Mouse (Mus musculus) heart, postnatal 14 days (tissue): Measurements from ENCODE around the gene Pim2. TPM values are rescaled to one million over a fixed set of nuclear protein-coding genes. Genes with fewer than 3 reads are reported as not detected.

Source experiments
- DNase-seq, 2 experiments: peaks; one replicate each; pipeline ENCODE4 v3.0.0; 2021 to 2022
- intact Hi-C: fragments of 180-260 bp; cut with DNase I; formaldehyde crosslinking; loops from one replicate; pipeline ENCODE4 v1.15.1; 2025
- long read RNA-seq, 2 experiments: library from polyadenylated mRNA; stranded (forward); transcript quantifications; one replicate each; pipeline ENCODE4 v2.0.0; 2021
- total RNA-seq, 2 experiments: library from RNA; stranded (reverse); gene quantifications; 2 replicates each; pipeline ENCODE4 v1.2.3; 2021

Pim2 gene
- 1 to 10 TPM; 2.5 to 3.5 TPM for total RNA-seq
- long read RNA-seq, experiment 1, partial matches to known transcripts = 0 of 2 reads
- long read RNA-seq, experiment 1, other reads (novel, unspliced or antisense) = 0 of 2 reads
- long read RNA-seq, experiment 2 = 0 reads

GRCm38 (mm10) chrX:7878007-7878419 lies at the start of gene Pim2:
Gene Pim2 (plus strand): TSS chrX:7878262.
- peak; percentile 68 to 77 for DNase-seq
- intact Hi-C loops = loop anchor here (5.0 kb wide), 1 partner anchor 36 kb away; the partner anchor contains the start of gene Otud5

- DNase-seq = no peak
- intact Hi-C loops = no loop called here
These were observed 40.9 kb upstream of the Pim2 start for GRCm38 (mm10) chrX:7837146-7837545.

- no peak for DNase-seq
- intact Hi-C loops = loop anchor here (5.0 kb wide), 1 partner anchor 36 kb away; the partner anchor contains the start of gene Pim2
These were observed 37.3 kb upstream of the Pim2 start for GRCm38 (mm10) chrX:7840842-7841162.

- intact Hi-C loops = loop anchor here (5.0 kb wide), 1 partner anchor 36 kb away; the partner anchor contains the start of gene Pim2
- peak; percentile 91 to 92 for DNase-seq
These were observed 36.6 kb upstream of the Pim2 start, which contains the start of gene Otud5 for GRCm38 (mm10) chrX:7841163-7842162. Gene Otud5 (plus strand): TSS chrX:7841364.

DNA sequence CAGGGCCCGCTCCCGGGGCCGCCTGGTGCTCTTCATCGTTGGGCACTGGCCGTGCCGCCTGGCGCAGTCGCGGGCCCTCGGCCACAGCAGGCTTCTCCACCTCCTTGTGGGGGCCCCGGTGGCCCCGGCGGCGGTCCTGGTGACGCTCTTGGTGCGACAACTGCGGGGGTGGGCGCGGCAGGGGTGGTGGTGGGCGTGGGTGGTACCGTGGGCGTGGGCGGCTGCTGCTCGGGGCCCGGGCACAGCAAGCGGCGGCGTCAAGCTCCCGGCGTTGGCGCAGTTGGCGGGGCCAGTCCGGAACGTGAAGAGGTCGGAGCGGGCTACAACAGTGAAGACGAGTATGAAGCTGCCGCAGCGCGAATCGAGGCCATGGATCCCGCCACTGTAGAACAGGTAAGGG lies 35.7 kb upstream of the Pim2 start:
- peak in 1 of 2 experiments; percentile 6 for DNase-seq

GRCm38 (mm10) chrX:7847845-7848244 lies 30.2 kb upstream of the Pim2 start:
- DNase-seq = no peak
- intact Hi-C loops = no loop called here

More for the DNA sequence above, 35.7 kb upstream of the Pim2 start:
- intact Hi-C loops = loop anchor here (5.0 kb wide), 1 partner anchor 35 kb away; the partner anchor contains the start of gene Pim2

DNA sequence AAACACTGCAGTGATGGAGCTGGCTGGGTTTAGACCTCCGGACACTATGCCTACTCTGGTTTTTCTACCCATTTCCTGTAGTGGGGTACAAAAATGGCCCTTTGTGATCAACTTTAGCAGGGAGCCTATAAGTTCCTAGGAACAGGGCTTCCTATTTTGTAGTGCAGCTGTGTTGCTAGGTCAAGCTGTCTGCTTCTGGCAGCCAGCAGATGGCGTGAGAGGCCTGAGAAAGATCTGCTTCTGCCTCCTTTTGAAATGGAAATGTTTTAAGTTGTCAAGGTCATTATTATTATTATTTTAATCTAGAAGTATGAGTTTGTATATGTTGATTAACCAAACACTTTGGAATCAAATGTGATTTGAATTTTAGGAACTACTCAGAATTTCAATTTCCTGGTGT lies 23.5 kb upstream of the Pim2 start:
- intact Hi-C loops = no loop called here
- DNase-seq = peak; percentile 37 to 53

DNA sequence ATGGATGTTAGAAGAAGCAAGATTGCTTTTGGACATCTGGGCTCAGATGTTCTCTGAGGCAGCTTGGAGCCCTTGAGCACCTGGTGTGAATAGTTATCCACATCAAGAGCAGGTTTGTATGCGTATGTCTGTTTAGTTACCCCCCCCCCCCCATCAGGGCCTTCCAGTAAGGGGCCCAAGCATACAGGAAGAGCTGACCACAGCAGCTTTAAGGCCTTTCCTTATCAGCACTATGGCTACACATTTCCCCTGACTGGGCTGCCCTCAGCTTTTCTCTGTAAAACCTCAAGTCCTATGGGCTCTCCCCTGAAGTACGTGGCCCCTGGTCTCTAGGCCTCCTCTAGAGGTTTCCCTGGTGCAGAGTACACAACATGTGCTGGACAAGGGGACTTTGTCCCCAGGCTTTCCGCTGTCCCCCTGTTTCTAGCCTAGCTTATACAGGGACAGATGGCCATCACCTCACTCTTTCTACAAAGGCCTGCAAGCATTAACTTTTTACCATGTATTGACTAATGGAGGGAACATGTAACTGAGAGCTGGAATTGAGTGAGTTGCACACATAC lies 18.8 kb upstream of the Pim2 start:
- intact Hi-C loops = no loop called here
- DNase-seq = no peak

- intact Hi-C loops = no loop called here
- no peak for DNase-seq
These were observed 14.9 kb upstream of the Pim2 start for GRCm38 (mm10) chrX:7863181-7863580.

DNA sequence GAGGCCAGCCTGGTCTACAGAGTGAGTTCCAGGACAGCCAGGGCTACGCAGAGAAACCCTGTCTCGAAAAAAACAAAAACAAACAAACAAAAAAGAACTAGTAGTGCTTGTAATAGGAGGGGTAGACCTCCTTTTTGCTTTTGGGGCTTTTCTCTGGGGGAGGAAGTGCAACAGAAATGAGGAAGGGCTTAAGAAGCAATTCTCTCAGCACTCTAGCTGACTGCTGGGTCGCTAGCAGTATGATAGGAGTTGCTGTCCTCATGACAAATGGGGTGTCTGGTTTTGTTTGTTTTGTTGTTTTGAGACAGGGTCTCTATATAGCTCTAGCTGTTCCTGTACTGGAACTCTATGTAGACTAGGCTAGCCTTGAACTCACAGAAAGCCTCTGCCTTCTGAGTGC lies 13.5 kb upstream of the Pim2 start:
- DNase-seq = no peak
- intact Hi-C loops = no loop called here

DNA sequence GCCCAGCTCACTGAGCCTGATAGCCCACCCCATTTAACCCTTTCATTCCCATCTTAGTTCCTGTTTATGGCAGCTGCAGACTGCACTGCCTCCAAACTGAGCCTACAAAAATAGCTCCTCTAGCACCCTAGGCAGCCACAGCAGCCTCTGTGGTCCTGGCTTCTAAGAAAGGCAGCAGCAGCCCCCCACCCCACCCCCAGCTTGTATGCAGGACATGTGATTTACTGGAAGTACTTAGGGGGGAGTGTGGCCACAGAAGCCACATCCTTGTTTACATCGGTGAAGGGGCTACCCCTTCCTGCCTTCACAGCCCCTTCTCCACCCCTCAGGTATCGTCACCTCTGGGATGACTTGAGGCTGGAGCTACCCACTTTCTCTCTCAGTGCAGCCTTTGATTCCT lies 12.7 kb upstream of the Pim2 start:
- DNase-seq = no peak
- intact Hi-C loops = no loop called here

- intact Hi-C loops = no loop called here
These were observed 12.3 kb upstream of the Pim2 start for GRCm38 (mm10) chrX:7865786-7866185.

DNA sequence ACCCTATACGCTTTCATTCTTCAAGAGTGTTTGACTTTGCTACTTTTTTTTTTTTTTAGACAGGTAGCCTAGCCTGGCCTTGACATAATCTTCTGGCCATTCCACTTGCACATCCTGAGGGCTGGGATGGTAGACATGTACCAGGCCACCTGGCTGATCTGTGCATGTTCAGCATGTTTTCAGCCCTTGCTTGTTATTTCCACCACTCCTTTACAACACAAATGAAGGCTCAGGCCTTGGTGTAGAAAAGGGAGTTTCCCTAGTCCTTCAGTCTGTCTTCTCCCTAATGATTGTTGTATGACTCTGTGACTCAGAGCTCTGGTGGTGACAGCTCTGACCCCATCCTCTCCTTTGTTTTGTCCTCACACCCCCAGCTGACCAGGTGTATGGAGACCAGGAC lies 10.9 kb upstream of the Pim2 start:
- DNase-seq = no peak
- intact Hi-C loops = no loop called here

More at GRCm38 (mm10) chrX:7865786-7866185, 12.3 kb upstream of the Pim2 start:
- no peak for DNase-seq

GRCm38 (mm10) chrX:7868506-7868905 lies 9.6 kb upstream of the Pim2 start:
- intact Hi-C loops = no loop called here
- no peak for DNase-seq

DNA sequence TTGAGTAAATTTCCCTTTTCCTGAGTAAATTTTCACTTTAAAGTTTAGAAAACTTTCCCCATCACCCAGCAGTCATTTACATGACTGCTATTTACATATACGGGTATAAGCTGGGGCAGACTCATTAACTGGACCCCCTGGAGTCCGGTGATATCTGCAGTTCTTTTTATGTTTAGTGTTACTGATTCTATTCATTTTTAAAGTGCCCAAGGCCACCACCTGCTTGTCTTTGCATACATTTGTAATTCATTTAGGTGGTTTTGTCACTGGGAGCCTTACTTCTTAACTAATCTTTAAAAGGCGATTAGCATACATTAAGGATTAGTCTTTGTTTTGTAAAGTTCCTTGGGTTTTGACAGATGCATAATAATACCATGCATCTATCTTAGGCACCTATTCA lies 8.2 kb upstream of the Pim2 start:
- no peak for DNase-seq
- intact Hi-C loops = no loop called here

- intact Hi-C loops = loop anchor here (5.0 kb wide), 1 partner anchor 36 kb away; the partner anchor contains the start of gene Otud5
- DNase-seq = peak in 1 of 2 experiments; percentile 2
These were observed 433 bp downstream of the Pim2 start for GRCm38 (mm10) chrX:7878495-7878894.

DNA sequence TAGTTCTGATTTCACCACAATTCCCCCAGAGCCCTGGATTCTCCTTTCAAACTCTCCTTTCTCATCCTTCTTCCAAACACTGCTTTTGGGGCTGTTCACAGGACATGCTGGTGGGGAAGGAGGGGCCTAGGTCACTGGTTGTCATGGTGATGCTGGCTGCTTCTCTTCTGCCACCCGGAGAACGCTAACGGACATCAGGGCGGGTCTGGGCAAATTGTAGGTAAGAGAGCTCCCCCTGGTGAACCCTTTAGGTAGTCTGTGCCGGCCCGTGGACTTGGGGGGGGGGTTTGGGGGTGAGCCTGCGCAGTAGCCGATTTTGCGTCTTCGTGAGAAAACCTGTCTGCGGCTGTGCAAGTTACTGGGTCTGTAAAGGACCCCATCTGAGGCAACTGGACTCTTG lies 1.8 kb downstream of the Pim2 start:
- intact Hi-C loops = loop anchor here (5.0 kb wide), 1 partner anchor 38 kb away; the partner anchor contains the start of gene Otud5
- peak; percentile 36 to 61 for DNase-seq

DNA sequence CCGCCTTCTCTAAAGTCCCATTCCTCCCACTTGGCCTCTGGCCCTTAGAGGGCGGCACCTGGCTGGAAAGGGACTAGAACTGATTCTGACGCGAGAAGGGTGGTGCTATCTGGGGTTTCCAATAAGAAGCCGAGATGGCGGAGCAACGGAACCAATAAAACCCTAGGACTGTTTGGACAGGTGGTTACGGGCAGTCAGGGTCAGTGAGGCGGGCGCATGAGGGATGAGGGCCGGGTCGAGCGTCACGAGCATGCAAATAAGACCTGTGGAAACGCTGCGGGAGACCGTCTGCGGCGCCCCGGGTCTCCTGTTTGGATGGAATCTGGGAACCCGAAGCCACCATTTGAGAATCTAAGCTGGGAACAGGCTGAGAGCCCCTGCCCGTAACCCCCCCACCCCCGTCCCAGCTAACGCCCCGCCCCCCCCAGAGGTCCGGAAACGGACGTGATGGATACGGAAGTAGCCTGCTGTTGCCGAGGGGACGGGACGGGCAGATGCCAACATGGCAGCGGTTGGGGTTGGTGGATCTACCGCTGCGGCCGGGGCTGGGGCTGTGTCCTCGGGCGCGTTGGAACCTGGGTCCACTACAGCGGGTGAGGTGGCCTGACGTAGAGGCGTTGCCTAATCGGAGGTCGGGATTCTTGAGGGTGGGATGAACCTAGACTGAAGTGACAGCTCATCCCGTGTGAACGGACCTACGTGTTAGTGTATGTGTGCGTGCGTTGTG lies 5.9 kb downstream of the Pim2 start, which contains the start of gene Slc35a2:
TSS of gene Slc35a2 (plus strand) at position 188 of the 727 bp plus-strand sequence.
- intact Hi-C loops = no loop called here

GRCm38 (mm10) chrX:7898211-7898610 lies 20.1 kb downstream of the Pim2 start:
- DNase-seq = no peak
- intact Hi-C loops = no loop called here

More for the DNA sequence above, 5.9 kb downstream of the Pim2 start, which contains the start of gene Slc35a2:
- peak; percentile 81 to 88 for DNase-seq
